Mouse (Mus musculus) olfactory bulb, adult 2 months (tissue): ENCODE measurements around the gene Ang5.
"Not testable (repeated sequence)": the region's sequence is repeated elsewhere in the genome, so short reads cannot be mapped to it uniquely, and the experiment has no call there.

ENCODE experiments used
- CTCF ChIP-seq: fragments of 200-500 bp; IDR thresholded peaks from 2 replicates; pipeline ENCODE4 v1.5.1; 2012; ENCODE audit warnings: low read depth, mild to moderate bottlenecking, low read length, moderate library complexity; ENCODE audit not compliant: insufficient read depth
- POLR2A ChIP-seq: fragments of 200-500 bp; IDR thresholded peaks from 2 replicates; pipeline ENCODE4 v1.6.1; 2012; ENCODE audit warnings: mild to moderate bottlenecking, low read depth, low read length, moderate library complexity; ENCODE audit not compliant: insufficient read depth

- not testable (repeated sequence) for TF ChIP-seq CTCF, POLR2A
Observed at GRCm38 (mm10) chr14:43987404-43987803, 30.5 kb downstream of the Ang5 start.
